Mouse (Mus musculus): Measurements from ENCODE around the gene Plpp3.

DNA sequence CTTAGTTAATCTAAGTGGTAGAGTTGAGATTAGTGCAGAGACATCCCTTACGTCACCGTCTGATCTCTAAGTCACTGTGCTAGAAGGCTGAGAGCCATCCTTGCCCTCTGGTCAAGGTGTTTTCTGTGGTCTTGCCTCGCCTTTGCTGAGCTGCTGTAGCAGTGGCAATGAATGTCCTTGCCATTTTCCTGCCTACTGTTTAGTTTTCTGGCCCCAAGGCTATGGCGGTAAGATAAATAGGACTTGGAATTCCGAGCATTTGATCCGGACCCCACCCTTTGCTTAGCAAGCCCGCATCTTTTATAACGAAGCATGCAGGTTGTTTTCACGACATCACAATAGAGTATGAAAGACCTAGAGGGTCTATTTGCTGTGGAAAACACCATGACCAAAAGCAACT is 38.1 kb downstream of the Plpp3 start:
- TF ChIP-seq CTCF (IDR thresholded peaks at IDR 0.05; ENCODE audit: borderline replicate concordance, insufficient read depth, low read length) = no peak
- TF ChIP-seq POLR2A (IDR thresholded peaks at IDR 0.05; ENCODE audit: low read depth, low read length) = no peak
